Mouse (Mus musculus) hindbrain, embryonic 12.5 days (tissue): ENCODE results near the gene Maff. TPM values are rescaled to one million over a fixed set of nuclear protein-coding genes. Genes with fewer than 3 reads are reported as not detected.

Experiments
- ATAC-seq: fragments of 200-750 bp; cut with Nextera tagmentation; 2 replicates; pipeline ENCODE4 v1.8.0; 2017; ENCODE audit warnings: moderate TSS enrichment; ENCODE audit not compliant: low FRiP score
- H3K27ac ChIP-seq: fragments of 300-500 bp; sonication (generic); 2 replicates; pipeline ENCODE4 v1.5.1; 2016; ENCODE audit warnings: mild to moderate bottlenecking
- H3K27me3 ChIP-seq: fragments of 300-500 bp; sonication (generic); 2 replicates; pipeline ENCODE4 v1.6.1; 2016; ENCODE audit warnings: mild to moderate bottlenecking
- H3K36me3 ChIP-seq: fragments of 300-500 bp; sonication (generic); 2 replicates; pipeline ENCODE4 v1.6.1; 2016; ENCODE audit warnings: mild to moderate bottlenecking
- H3K4me1 ChIP-seq: fragments of 300-500 bp; sonication (generic); 2 replicates; pipeline ENCODE4 v1.6.1; 2016
- H3K4me2 ChIP-seq: fragments of 300-500 bp; sonication (generic); replicated peaks from 2 replicates; pipeline ENCODE4 v1.6.1; 2016; ENCODE audit warnings: mild to moderate bottlenecking
- H3K4me3 ChIP-seq: fragments of 300-500 bp; sonication (generic); 2 replicates; pipeline ENCODE4 v1.5.1; 2016; ENCODE audit warnings: mild to moderate bottlenecking
- H3K9ac ChIP-seq: fragments of 300-500 bp; sonication (generic); 2 replicates; pipeline ENCODE4 v1.6.1; 2016; ENCODE audit warnings: mild to moderate bottlenecking, moderate library complexity
- H3K9me3 ChIP-seq: fragments of 300-500 bp; sonication (generic); replicated peaks from 2 replicates; pipeline ENCODE4 v1.6.1; 2016; ENCODE audit warnings: mild to moderate bottlenecking
- WGBS: fragments of 180-500 bp; shearing (Covaris S2); methylation state at CpG from one replicate; pipeline ENCODE4 v1.1.7; 2016; 5-methylcytosine and 5-hydroxymethylcytosine counted together
- polyA plus RNA-seq: library from polyadenylated mRNA; unstranded; fragments of >200 nt; fragmentation: Nextera tagmentation; extraction: Ambion mirVana; gene quantifications from 2 replicates; pipeline ENCODE4 v1.2.1, GENCODE M21; 2016

Maff gene
- polyA plus RNA-seq, 1 experiment from 2014 or later = 1.5 TPM

DNA sequence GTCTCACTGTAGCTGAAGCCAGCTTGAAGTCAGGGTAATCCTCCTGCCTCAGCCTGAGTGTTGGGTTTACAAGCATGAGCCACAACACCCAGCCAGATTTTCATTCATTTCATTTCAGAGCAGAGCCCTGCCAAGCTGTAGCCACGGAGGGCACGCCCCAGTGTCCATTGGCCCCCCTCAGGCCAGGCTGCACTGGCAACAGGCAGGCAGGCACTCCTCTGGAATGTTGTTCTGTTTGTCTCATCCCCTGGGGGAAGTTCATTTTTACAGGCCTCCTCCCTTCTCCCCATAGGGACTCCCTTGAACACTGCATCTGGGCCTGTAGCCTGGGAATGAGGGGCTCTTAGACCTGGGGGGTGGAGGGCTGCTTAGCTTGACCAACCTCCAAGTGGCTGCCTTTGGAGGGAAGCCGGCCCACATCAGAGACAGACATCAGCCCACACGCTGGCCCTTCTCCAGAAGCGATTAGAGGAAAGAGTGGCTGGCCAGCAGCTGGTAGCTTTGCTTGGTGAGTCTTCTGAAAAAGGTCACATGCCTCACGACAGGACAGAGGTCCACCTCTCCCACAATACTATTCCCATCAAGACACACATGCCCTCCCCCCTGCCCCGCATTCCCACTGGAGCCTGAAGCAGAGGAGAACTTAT lies 45.1 kb downstream of the Maff start:
- 0 out of 2 replicates have a peak overlapping the region, but pooled peaks have one; percentile 23 for H3K27ac ChIP-seq
- H3K27me3 ChIP-seq = no peaks in the 10 kb centered on the region
- H3K4me1 ChIP-seq = peaks cover 43% of the 10 kb centered on the region
- H3K9ac ChIP-seq = no peak overlapping the region
- H3K36me3 ChIP-seq = no peaks in the 10 kb centered on the region; the same call in 1 of the 2 replicates
- H3K4me2 ChIP-seq = no peak overlapping the region
- no peak for ATAC-seq
- H3K4me3 ChIP-seq = no peak overlapping the region
- H3K9me3 ChIP-seq = no peaks in the 10 kb centered on the region
- WGBS = 45% methylated on average over 7 of the region's 7 CpGs

DNA sequence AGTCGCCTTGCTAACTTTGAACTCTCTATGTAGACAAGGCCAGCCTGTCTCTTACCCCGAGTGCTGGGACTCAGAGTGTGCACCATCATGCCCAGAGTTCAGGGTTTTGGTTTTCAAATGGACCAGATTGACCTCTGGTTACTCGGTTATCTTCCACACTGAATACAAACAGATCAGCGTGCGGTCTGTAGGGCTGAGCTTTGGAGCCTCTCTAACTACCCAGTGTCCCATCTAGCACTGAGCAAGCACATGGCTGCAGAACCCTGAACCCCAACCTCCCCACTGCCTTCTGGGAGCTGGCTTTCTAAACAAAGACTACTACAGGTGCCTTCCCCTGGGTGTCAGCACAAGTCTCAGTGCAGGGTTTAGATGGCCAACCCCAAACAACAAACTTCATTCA lies 46.1 kb downstream of the Maff start:
- peak overlapping the region; percentile 13; the same call in 1 of the 2 replicates for H3K9ac ChIP-seq
- H3K4me1 ChIP-seq = peaks cover 39% of the 10 kb centered on the region
- 81% methylated on average over 5 of the region's 5 CpGs for WGBS
- no peak overlapping the region for H3K4me3 ChIP-seq
- H3K4me2 ChIP-seq = no peak overlapping the region
- no peak for ATAC-seq
- no peaks in the 10 kb centered on the region for H3K9me3 ChIP-seq
- H3K27ac ChIP-seq = no peak overlapping the region
- H3K36me3 ChIP-seq = no peaks in the 10 kb centered on the region; the same call in 1 of the 2 replicates
- no peaks in the 10 kb centered on the region for H3K27me3 ChIP-seq

DNA sequence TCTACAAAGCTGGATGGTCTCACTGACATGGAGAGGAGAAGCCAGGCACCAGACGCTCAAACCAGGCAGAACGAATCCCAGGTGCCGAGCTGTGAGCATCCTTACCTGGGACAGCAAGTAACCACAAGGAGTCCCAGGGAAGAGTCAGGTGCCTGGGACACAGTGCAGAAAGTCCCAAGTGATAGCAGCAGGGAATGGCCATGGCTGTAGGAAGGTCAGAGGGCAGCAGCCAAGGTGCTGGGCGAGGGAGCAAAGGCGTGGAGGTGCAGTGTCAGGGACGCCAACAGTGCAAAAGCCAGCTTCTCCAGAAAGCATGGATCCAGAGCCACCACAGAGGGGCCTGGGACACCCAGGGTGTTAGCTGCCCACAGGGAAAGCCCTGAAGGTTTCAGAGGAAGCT lies 46.7 kb downstream of the Maff start:
- no peak overlapping the region for H3K27ac ChIP-seq

DNA sequence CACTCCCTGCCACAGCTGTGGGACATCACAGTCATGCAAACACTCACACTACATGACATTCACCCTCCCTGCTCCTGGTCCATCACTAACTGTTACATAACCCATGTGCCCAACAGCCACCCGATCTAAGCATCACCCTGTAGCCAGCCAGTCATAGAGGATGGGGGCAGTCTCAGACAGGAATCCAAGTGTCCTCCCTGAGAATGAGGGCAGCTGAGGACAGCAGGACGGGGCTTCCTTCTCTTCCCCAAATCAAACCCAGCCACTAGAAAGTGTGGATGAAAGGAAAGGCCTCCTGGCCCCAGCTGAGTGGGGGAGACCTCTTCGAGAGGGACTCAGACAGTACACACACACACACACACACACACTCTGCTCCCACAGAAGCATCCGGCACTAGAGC lies 48.4 kb downstream of the Maff start:
- H3K4me2 ChIP-seq = no peak overlapping the region
- ATAC-seq = no peak
- H3K9ac ChIP-seq = no peak overlapping the region
- peaks cover 44% of the 10 kb centered on the region for H3K4me1 ChIP-seq
- H3K27me3 ChIP-seq = no peaks in the 10 kb centered on the region
- no peaks in the 10 kb centered on the region for H3K9me3 ChIP-seq
- no peak overlapping the region for H3K27ac ChIP-seq
- H3K4me3 ChIP-seq = no peak overlapping the region
- 77% methylated on average over 4 of the region's 4 CpGs for WGBS
- H3K36me3 ChIP-seq = no peaks in the 10 kb centered on the region; the same call in 1 of the 2 replicates

More for the DNA sequence above, 46.7 kb downstream of the Maff start:
- Histone ChIP-seq H3K9ac (no peak overlapping the region), H3K36me3 (no peaks in the 10 kb centered on the region; the same call in 1 of the 2 replicates), H3K9me3 (no peaks in the 10 kb centered on the region), H3K4me2 (no peak overlapping the region), H3K4me1 (peaks cover 38% of the 10 kb centered on the region), H3K27me3 (no peaks in the 10 kb centered on the region), H3K4me3 (no peak overlapping the region)
- WGBS = 80% methylated on average over 6 of the region's 6 CpGs
- no peak for ATAC-seq

DNA sequence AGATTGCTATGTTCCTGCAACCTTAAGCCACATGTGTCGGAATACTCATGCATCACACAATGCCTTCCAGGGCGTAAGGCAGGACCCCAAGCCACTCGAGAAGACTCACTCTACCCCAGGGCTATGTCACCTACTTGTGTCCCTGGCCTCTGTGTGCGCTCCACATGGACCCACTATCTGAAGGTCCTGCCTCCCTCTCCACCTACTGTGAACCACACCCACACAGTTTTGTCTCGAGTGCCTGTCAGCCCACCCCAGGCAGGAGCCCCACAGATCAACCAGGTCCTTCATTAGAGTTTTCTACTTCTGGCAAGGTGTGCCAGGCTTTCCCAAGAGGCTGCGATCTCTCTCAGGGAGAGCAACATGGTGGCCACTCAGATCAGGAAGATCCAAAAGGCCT lies 48.9 kb downstream of the Maff start:
- no peaks in the 10 kb centered on the region for H3K27me3 ChIP-seq
- peaks cover 48% of the 10 kb centered on the region for H3K4me1 ChIP-seq
- H3K36me3 ChIP-seq = no peaks in the 10 kb centered on the region; the same call in 1 of the 2 replicates
- no peak overlapping the region for H3K4me2 ChIP-seq
- no peak overlapping the region for H3K9ac ChIP-seq
- H3K9me3 ChIP-seq = no peaks in the 10 kb centered on the region
- H3K27ac ChIP-seq = no peak overlapping the region
- ATAC-seq = no peak
- no peak overlapping the region for H3K4me3 ChIP-seq
- WGBS = 77% methylated on average over 6 of the region's 6 CpGs

DNA sequence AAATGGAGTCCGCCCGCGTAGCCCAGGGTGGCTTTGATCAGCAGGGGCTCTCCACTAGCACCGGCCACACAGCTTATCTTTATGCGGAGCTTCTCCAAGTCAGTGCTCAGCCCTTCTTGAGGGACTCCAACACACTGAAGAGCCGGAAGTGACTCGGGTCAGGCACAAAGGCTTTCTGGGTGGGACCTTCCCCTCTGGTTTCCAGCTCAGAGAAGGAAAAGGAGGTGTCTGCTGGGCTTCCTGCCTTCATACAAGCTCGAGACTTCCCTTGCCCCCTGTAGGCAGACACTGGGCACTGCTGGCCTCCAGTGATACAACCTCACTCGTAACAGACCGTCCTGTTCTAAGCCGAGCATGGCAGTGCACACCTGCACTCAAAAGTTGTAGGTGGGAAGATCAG lies 50.3 kb downstream of the Maff start:
- no peak for ATAC-seq
- H3K4me1 ChIP-seq = peaks cover 53% of the 10 kb centered on the region

DNA sequence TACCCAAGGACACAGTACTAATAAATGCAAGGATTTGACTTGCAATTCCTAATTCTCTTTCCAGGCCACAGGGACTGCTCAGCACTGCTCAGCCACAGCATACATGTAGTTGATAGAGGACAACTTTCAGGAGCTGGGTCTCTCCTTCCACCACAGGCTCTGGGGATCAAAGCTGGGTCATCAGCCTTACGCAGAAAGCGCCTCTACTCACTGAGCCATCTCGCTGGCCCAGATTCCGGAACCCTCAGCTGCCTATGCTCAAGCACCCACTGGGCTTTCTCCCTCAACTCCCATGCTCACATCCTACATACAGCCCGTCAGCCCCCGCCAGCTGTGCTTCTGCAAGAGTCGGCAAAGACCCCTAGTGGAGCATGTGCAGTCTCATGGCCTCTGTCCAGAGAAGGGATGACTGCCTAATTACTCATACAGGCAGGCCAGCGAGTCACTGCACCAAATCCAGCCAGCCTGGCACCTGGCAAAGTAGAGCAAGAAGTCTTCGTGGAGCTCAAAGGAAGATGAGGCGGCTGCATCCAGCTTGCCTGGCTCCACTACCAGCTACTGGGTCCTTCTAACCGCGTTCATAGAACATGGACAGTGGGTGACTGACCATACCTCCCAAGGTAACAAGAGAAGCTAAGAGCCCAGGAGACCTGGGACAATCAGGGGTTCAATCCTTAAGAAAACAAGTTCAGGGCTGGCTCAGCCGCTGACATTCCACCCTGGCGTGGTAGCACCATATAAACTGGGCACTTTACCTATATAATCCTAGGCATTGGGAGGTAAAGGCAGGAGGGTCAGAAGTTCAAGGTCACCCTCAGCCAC lies 53.0 kb downstream of the Maff start:
- H3K4me3 ChIP-seq = no peak overlapping the region
- no peaks in the 10 kb centered on the region for H3K9me3 ChIP-seq
- no peaks in the 10 kb centered on the region; the same call in 1 of the 2 replicates for H3K36me3 ChIP-seq
- H3K27me3 ChIP-seq = peaks cover 6% of the 10 kb centered on the region; the same call in 1 of the 2 replicates
- H3K27ac ChIP-seq = no peak overlapping the region; the same call in 1 of the 2 replicates
- WGBS = 88% methylated on average over 14 of the region's 14 CpGs
- H3K9ac ChIP-seq = no peak overlapping the region
- no peak for ATAC-seq
- peaks cover 45% of the 10 kb centered on the region for H3K4me1 ChIP-seq
- H3K4me2 ChIP-seq = no peak overlapping the region

More for the DNA sequence above, 50.3 kb downstream of the Maff start:
- 88% methylated on average over 11 of the region's 11 CpGs for WGBS
- no peaks in the 10 kb centered on the region; the same call in 1 of the 2 replicates for H3K36me3 ChIP-seq
- no peak overlapping the region for H3K4me2 ChIP-seq
- H3K4me3 ChIP-seq = no peak overlapping the region
- H3K9me3 ChIP-seq = no peaks in the 10 kb centered on the region
- H3K27me3 ChIP-seq = no peaks in the 10 kb centered on the region
- H3K9ac ChIP-seq = no peak overlapping the region
- H3K27ac ChIP-seq = no peak overlapping the region

DNA sequence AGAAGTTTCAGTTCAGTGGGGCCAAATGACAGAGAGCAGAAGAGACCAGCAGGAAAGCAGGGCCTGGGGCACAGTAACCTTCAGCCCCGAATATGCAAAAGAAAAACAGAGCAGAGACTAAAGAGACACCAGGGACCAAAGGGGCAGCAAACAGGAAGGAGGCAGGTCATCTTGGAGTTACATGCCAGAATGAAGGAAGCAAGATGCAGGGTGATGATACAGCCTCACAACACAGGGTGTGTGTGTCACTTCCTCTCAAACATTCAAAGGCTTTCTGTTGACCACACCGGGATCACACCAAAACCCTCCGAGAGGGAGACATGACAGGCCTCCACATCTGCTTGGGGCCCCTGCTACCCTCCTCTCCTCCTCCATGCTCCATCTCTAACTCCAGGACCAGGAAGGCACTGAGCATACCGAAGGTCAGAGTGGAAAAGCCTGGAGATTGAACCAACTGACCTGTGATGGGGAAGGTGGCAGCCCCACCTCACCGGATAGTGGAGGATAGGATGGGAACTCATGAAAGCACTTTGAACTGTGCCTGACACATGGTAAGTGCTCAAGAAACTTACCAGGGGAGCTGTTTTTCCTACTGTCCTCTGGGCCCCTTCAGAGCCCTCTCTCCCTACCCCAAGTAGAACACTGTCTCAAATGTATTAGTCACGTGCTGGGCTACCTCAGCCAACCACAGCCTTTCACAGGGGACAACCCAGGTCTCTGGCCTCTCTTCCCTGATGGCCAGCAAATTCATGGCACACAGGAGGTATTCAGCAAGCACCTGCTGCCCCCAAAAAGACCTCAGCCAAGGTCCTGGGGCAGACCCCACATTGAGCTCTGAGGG lies 53.9 kb downstream of the Maff start:
- Histone ChIP-seq H3K4me3 (no peak overlapping the region), H3K27me3 (peaks cover 10% of the 10 kb centered on the region; the same call in 1 of the 2 replicates), H3K9ac (0 out of 2 replicates have a peak overlapping the region, but pooled peaks have one; percentile 32), H3K4me1 (peaks cover 40% of the 10 kb centered on the region), H3K9me3 (no peaks in the 10 kb centered on the region), H3K4me2 (peak overlapping the region; percentile 83; the same call in 1 of the 2 replicates), H3K27ac (no peak overlapping the region), H3K36me3 (no peaks in the 10 kb centered on the region; the same call in 1 of the 2 replicates)
- 63% methylated on average over 6 of the region's 6 CpGs for WGBS
- no peak for ATAC-seq

DNA sequence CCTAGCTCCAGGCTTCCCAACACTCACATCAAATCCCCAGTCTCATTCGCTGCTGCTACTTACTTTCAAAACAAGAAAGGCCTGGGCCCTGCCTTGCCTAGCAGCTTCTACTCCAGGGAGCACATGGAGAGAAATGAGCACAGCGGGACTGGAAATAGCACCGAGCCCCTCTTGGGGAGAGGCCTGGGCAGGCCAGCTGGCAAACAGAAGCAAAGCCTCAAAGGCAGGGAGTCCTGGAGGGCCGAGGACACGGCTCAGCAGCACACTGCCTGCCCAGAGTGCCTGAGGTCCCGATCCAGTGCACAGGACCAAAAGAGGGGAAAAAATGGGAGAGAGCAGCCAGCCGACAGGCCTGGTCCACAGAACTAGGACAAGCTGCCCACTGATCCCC lies 54.5 kb downstream of the Maff start:
- WGBS = 55% methylated on average over 7 of the region's 7 CpGs
- Histone ChIP-seq H3K27ac (0 out of 2 replicates have a peak overlapping the region, but pooled peaks have one; percentile 30), H3K4me3 (no peak overlapping the region), H3K27me3 (peaks cover 10% of the 10 kb centered on the region; the same call in 1 of the 2 replicates), H3K4me1 (peaks cover 40% of the 10 kb centered on the region), H3K9ac (peak overlapping the region; percentile 32; the same call in 1 of the 2 replicates), H3K4me2 (peak overlapping the region; percentile 83), H3K36me3 (no peaks in the 10 kb centered on the region; the same call in 1 of the 2 replicates), H3K9me3 (no peaks in the 10 kb centered on the region)
- ATAC-seq = no peak

DNA sequence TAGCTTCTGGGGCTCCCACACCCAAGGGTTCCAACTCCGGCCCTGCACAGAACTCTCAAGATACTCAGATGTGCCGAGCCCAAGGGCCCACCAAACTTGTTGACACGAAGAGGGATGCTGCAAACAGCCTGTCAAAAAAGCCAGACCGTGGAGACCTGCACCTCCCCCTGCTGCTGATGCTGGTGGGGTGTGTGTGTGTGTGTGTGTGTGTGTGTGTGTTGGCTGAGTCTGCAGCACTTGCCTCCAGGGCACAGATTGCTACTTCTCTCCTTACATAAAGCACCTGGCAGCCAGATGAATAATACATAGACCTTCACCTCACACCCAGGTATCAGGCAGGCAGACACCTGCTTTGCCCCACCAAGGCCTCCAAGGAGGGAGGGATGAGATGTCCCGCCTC lies 55.8 kb downstream of the Maff start:
- 25% methylated on average over 5 of the region's 5 CpGs for WGBS
- H3K4me2 ChIP-seq = peak overlapping the region; percentile 83
- H3K4me3 ChIP-seq = peak overlapping the region; percentile 94
- no peak for ATAC-seq
- peaks cover 10% of the 10 kb centered on the region; the same call in 1 of the 2 replicates for H3K27me3 ChIP-seq
- H3K9me3 ChIP-seq = no peaks in the 10 kb centered on the region
- peak overlapping the region; percentile 96 for H3K9ac ChIP-seq
- H3K36me3 ChIP-seq = no peaks in the 10 kb centered on the region
- H3K27ac ChIP-seq = peak overlapping the region; percentile 81; the same call in 1 of the 2 replicates
- peaks cover 40% of the 10 kb centered on the region for H3K4me1 ChIP-seq

DNA sequence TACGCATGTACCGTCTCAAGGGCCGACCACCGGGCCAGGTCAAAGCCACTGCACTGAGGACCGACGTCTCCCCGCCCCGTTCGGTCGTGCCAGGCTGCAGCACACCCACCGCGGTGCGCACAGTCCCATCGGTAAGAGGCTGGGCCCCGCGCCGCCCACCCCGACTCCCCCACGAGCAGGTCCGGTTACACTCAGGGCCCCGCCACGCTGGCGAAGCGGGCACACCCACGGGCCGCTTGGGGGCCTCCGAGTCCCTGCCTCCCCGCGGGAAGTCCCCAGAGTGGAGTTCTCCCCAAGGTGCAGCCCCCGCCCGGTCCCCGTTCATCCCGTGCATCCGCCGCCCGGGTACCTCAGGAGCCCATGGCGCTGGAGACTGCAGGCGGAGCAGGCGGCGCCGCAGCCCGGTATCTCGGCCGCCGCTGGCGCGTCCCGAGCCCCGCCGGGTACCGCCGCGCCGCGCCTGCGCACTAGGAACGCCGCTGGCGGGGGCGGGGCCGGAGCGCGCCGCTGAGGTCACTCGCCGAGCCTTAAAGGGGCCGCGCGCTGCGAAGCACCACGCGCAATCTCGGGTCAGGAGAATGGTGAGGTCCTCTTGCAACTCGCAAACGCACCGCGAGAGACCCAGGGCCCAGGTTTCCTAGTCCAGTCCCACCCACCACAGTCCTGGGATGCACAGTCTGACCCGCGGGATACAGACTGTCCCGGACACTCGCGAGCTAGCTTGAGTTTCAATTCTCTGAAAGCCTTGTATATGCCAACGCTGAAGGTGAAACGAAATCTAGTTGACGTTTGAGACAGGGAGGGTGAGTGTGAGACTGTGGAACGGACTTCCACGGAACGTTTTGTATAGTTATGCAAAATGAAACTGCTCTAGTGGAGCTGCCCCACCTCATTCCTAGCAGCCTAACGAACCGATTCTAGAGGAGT lies 56.7 kb downstream of the Maff start, which contains the start of gene Tmem184b:
Tmem184b (minus strand) TSS at position 734 of the 927 bp plus-strand sequence.
- Histone ChIP-seq H3K9me3 (no peaks in the 10 kb centered on the region), H3K4me3 (peak within 1 kb of the TSS; percentile 94), H3K4me1 (peaks cover 40% of the 10 kb centered on the region), H3K36me3 (no peaks in the 10 kb centered on the region), H3K27me3 (peaks cover 10% of the 10 kb centered on the region; the same call in 1 of the 2 replicates), H3K27ac (peak within 1 kb of the TSS; percentile 81), H3K4me2 (peak within 1 kb of the TSS; percentile 83), H3K9ac (peak within 1 kb of the TSS; percentile 96)
- WGBS = under 1% methylated on average over 86 of the region's 90 CpGs
- peak; percentile 89 for ATAC-seq
